Mouse (Mus musculus) ovary, postnatal 36 days (tissue): ENCODE results near the gene Arhgef17.

ENCODE experiments used
- DNase-seq: peaks from one replicate; pipeline ENCODE4 v3.0.0; 2022; ENCODE audit warnings: low spot score, mixed read lengths

Gene Arhgef17

DNA sequence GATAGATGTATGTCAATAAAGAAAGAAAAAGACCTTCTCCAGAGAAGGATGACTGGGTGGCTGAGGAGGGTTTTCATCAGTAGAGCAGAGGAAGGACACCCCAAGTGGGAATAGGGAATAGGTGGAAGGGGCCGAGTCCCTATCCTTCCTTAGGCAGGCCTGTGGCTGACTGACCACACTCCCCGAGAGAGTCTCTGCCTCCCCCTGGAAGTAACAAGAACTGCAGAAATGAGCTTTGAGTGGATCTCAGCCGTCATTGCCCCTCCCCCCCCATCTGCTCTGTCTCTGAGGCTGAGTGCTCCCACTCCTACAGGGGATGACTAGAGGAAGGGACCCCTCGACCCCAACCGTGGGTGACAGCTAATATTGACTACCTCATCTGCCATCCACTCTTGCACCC, 9.3 kb upstream of the Arhgef17 start:
- DNase-seq: no peak

DNA sequence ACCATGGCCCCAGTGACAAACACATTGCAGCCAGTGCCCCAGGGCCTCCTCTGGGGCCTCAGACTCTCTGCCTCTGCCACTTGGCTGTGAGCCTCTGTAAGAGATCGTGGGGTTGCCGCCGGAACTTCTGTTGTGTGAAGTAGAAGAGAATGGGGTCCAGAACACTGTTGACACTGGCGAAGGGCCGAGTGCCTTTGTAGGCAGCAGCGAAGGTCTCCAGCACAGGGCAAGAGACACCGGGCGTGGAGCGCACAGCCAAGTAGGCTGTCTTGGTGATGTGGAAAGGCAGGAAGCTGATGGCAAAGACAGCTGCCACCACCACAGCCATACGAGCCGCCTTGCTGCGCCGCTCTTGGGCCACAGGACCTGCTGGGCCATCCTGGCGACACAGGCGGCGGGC, 6.2 kb upstream of the Arhgef17 start:
- no peak for DNase-seq

DNA sequence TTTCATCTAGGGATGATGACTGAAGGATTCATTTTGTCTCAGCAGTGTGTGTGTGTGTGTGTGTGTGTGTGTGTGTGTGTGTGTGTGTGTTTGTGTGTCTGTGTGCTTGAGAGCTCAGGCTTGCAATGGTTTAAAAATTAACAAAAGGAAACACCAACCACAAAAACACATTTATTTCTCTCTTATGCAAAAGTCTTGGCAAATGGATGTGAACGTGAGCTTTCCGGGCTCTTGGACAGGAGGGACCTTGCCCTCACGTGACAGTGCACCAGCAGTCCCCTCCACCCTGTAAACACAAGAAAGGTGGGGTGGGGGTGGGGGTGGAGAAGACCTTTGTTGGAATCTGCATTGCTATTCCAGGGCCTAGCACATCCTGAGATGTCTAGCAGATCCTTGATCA, 5.6 kb upstream of the Arhgef17 start:
- DNase-seq: no peak

DNA sequence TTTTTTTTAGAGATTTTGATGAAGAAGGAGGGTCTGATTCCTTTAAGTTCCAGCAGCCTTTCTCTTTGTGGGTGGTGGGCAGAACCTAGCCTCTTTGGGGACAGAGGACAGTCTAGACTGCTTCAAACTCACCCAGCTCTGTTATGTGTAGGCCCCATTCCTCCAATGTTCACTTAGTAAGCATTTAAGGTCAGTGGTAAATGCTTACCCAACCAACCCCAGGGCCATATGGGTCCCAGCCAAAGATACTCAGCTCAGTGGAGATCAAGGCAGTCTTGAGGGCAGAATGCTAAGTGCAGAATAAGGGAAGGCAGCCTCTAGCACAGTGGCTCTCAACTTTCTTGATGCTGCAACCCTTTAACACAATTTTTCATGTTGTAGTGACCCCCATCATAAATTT, 1.6 kb upstream of the Arhgef17 start:
- no peak for DNase-seq

DNA sequence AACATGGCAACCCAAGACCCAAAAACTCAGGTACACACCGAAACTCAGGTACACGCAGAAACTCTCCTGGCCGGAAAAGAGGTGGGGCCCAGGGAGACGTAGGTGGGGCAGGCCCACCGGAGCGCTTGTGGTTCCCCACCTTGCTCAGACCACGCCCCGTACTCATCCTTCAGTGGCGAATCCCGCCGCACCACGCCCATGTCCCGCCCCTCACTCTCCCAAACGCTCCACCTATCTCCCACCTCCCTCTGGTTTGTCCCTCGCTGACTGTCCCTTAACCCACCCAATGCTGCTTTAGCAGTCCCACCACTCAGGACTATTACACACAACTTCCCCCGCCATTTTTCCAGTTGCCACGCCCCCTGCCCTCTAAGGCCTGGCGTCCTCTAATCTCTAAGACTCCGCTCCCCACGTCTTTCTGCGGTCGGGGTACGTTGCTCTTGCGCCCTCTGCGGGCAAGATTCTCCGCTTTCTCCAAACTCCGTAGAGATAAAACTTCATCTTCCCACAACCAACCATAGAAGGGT, 637 bp upstream of the Arhgef17 start:
- DNase-seq: peak; percentile 90

DNA sequence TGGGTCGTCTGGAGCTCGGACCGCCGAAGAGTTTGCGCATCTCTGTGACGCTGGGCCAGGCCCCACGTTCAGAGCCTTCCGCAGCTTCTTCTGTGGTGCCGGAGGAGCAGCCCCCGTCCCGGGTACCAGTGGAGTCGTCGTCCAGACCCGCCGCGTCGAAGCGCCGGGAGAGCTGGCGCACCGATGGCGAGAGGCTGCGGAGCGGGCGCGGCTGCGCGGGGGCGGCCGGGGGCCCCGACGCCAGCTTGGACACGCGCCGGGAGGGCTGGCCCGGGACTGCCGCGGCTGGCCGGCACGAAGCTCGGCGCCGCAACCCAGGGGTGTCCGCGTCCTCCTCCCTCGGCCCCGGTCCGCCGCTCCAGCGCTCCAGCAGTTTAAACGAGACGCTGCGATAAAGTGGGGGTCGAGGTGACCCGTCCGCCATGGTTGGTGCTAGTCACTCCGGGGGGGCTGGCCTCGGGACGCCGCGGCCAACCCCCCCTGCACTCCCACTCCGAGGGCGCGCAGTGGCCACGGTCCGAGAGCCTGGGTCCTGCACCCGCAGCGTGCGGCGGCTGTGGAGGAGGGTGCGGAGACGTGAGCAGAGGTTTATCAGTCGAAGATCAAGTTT, 486 bp downstream of the Arhgef17 start:
- peak; percentile 73 for DNase-seq

DNA sequence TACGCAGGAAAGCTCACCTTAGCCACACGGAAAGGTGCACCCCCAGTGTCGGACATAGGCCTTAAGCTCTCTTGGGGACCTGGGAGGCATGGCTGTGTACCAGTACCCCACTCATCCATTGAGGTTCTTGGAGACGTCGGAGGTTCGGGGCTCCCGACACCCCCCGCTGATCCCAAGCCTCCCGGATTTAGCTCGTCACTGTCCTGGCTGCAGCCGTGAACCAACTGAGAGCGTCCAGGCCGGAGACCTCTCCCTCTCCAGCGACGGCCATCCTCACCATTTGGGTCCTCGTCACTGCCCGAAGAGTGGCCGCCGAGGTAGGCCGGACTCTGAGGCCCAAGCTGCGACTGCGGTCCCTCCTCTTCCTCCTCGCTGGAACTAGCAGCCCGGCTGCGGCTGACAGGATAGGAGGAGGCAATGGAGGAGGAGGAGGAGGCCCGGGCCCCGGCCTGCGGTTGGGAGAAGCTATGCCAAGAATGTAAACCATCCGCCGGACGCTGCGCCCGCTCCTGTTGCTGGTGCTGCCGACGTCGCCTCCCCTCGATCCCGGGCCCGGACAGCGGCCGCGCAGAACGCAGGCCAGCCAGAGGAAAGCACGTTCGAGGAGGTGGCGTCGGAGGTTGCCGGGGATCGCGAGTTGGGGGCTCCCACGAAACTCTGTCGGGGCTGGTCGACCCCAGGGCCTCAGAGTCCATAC, 1.1 kb downstream of the Arhgef17 start:
- DNase-seq: peak; percentile 81

DNA sequence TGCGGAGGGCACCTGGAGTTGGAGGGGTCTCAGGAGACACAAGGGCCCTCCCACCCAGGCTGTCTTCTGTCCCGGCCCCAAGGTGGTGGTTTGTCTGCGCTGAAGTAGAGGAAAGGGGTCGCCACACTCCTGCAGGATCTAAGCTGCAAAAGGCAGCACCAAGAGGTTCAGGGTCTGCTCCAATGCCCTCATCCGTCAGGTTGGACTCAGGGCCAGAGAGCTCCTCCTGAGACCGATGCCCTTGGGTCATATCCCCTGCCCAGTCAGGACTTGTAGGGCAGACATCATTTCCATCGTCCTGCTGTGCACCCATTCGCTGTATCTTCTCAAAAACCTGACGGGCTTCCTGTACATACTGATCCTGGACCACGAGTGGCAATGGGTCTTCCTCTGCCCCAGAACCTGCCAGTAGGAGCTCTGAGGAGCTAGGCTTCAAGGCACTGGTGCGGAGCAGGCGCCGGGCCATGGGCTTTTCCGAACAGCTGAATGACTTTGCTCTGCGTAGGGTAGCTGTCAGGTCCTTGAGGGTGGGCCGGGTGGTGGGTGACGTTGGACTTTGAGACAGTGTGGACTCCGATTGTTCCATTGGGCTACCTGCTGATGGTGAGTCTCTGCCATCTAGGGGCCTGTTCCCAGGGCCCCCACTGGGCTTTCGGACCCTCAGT, 2.1 kb downstream of the Arhgef17 start:
- no peak for DNase-seq

DNA sequence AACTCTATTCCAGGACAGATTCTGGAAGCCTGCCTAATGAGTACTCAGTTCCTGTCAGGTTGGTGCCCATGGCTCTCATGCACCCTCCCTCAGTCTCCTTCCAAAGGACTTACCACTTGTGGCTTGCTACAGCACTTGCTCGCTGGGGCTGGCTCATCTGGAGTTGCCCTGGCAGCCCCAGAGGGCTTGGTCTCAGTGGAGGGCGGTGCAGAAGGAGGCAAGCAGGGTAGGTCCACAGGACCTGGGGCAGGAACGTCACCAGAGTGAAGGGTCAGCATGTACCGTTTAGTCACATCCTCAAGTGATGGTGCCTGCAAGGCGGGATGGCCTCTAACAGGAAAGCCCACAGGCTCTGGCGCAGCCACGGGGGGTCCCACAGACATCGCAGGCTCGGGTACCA, 3.5 kb downstream of the Arhgef17 start:
- no peak for DNase-seq

DNA sequence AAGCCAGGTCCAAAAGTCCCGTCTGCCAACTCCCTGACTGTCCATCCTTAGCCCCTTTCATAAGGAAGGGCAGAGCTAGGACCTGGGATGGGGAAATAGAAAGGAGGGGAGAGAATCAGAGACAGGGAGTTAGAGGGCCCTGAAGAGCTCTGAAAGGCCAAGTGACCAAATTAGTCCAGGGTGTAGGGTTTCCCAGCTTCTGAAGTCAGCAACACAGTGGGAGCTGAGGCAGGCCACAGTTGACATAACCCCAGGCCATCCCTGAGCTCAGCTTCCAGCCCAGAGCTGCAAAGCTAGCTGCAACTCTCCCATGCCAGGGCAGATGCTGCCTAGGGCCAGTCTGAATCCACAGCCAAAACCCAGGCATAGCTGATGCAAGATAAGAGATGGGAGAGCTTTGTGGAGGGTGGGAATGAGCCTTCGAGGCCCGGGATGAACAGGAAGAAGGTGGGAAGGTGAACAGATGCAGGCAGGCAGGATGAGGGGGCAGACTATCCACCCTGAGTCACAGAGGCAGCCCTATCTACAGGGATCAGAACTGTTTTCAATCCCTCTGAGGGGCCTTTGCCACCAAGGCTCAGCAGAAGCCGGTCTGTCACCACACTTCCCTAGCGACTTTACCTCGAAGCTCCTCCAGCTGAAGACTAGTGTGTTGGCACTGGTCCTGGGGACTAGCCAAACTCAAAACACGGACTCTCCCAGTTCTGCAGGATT, 4.5 kb downstream of the Arhgef17 start:
- no peak for DNase-seq

DNA sequence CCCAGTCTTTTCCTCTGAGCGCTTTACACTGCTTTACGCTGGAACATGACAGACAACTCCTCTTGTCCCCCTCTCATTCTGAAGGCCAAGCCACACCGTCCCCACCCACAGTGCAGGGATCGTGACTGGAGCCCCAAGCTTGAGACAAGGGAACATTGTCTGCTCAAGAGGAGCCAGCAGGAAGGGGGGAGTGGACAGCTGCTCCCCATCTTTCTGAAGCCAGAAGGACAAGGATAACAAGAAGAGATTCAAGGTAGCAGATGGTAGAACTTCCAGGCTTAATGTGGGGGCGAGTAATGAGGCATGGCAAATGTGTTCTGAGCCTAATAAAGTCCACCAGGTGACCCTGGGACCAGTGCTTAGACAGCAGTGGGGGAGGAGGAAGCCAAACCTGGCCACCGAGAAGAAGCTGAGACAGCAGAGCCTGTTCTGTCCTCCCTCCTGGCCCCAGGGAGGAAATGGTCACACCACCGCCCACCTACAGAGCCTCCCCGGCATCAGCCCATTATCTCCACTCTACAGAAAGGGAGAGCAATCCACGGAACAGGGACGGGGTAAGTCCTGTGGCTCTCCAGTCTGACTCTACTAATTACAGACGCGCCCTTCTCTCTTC, 5.5 kb downstream of the Arhgef17 start:
- no peak for DNase-seq

DNA sequence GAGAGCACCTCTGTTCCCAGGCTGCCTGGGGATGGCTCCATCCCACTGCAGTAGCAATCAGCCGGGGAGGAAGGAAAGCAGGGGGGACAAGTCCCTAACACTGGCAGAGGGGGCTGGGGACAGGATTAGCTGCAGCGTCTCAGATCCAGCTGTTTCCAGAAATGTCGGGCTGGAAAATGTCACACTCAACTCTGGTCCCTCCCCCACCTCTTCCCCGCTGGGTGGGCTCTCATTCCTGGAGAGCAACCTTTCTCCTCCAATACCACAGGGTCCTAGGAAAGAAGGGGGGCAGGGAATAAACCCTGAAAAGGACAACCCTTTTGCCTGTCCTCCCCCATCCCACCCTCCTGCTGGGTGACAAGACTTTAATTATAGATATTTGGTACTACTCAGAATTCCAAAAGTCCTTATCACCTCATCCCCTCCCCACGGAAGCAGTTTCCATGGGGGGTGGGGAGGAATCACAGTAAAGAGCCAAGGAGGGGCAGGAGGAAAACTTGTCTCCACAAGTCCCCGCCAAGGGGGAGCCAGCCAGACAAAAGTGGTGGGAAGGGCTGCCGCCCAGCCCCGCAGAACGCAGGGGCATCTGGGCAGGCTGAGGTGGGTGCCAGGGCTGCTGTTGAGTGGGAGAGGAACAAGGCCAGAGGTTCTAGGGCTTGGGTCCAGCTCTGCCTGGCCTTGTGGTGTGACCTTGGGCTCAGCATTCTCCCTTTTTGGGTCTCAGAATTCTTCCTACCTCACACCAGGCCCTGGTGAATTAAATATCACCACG, 7.0 kb downstream of the Arhgef17 start:
- peak; percentile 64 for DNase-seq

DNA sequence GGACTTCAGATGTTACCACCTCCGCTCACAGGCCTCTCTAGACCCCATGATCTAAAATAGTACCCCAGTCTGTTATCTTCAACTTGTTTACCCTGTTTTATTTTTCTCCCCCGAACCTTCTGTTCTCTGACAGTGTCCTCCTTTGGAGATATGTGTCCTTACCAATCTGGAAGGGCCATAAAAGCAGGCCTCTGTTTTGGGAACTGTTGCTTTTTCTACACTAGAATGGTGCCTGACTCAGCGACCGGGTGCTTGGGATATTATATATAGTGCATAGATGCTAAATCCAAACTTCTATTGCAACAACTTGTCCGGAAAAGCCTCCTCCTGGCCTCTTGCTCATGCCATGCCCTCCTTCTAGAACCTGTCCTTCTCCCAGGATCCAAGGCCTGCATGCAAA, 7.7 kb downstream of the Arhgef17 start:
- DNase-seq: no peak

DNA sequence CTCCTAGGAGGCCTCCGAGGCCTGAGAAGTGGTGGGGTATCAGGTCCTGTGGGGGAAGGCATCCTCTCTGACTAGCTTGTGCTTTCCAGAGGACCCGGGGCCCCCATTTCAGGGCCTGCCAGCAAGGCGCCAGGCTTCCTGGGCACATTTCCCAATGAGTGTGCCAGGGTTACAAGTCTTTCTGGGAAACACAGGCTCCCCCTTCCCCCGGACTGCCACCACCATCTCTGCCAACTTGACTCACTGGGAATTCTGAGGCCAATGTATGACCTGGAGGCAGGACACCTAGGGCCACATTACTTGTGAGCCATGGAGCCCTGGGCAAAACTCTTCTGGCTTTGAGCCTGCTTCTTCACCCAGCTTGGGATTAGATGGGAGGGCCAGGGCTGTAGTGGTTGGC, 9.0 kb downstream of the Arhgef17 start:
- peak; percentile 28 for DNase-seq

DNA sequence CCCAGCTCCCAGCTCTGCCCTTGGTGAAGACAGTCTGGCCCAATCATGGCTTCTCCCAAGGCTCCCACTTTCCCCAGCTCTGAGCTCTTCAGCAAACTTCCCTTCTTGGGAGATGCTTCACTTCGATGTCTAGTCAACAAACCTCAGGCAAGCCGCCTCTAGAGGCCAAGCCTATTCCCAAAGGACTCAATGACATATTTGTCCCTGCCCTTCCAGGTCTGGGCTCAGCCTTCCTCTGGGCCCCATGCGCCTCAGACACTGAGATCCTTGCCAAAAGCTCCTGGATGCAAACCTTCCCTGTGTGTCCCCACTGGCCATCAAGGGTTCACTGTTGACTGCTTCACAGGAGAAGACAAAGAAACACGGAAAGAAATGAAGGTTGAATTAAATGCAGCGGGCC, 10.6 kb downstream of the Arhgef17 start:
- no peak for DNase-seq

DNA sequence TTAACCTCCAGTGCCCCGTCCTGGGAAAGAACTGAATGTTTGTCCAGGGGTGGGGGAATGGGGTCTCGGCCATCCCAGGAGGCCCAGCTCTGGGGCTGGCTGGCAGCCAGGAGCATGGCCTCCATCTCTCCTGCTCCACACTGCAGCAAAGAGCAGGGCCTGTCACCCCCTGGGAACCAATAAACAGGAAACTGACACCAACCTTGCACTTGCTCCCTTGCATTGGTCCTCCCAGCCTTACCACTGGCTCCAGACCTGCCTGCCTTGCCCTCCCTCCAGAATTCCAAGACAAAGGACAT, 12.1 kb downstream of the Arhgef17 start:
- DNase-seq: no peak

DNA sequence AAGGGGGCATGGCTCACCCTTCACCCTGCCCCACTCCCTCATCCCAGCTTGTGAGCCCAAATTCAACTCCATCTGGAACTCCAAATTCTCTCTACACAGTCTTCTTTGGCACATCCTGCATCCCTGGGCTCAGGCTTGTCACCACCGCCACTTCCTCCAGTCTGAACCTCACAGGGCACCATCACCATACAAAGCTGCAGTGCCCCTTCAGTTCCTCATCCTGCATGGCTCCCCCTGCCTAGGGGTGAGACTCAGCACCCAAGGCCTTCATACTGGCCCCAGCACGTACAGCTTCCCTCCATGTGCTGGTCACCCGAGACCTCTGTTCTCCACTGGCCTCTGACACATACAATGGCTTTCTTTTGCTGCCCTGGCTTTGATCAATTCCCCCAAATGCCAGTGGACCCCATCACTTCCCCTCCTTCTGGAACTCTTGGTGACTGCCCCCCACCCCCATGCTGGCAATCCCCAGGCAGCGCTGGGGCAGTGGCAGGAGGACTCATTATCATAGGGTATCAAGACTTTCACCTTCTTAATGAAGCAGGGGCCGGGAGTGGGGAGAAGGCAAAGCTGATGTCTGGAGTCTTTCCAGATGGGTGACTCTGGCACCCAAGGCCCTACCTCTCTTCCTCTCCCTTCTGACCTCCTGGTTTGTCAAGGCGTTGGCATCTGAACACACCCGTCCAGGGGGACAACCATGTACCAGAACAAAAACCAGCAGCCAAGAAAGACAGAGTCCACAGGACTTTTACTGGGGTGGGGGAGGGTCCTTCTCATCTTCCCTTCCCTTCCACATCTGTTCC, 12.7 kb downstream of the Arhgef17 start:
- no peak for DNase-seq

DNA sequence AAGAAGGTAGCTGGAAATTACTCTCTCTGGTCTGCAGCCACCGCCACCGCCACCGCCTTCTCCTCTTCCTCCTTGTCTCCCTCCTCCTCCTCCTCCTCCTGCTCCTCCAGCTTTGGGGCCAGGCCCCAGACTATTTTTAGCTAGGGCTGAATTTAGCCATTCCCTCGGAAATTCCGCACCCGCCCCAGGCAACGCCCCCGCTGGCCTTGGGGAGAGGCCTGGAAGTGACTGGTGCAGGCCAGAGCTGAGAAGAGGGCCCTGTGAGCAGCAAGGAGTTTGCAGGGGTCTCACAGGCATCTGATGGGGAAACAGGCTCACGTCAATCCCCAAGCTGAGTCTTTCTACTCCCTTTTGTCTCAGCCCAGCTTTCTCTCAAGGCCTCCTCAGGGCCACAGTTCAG, 13.7 kb downstream of the Arhgef17 start:
- peak; percentile 79 for DNase-seq

DNA sequence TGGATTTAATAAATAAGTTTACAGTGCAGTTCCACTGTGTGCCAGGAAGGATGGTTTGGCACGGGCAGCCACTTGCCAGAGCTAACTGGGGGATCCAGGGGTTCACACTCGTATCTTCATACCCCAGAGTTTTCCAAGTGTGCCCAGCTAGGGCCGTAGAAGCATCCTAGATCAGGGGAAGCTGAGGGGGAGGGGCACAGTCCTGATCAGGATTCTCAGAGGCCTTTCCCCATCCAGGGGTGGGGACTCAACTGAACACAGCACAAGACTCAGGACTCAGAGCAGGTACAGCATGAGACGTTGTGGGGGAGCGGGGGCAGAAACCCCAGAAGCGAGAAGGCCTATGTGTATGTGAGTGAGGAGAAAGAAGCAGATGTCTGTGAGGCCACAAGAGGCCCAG, 14.2 kb downstream of the Arhgef17 start:
- no peak for DNase-seq

DNA sequence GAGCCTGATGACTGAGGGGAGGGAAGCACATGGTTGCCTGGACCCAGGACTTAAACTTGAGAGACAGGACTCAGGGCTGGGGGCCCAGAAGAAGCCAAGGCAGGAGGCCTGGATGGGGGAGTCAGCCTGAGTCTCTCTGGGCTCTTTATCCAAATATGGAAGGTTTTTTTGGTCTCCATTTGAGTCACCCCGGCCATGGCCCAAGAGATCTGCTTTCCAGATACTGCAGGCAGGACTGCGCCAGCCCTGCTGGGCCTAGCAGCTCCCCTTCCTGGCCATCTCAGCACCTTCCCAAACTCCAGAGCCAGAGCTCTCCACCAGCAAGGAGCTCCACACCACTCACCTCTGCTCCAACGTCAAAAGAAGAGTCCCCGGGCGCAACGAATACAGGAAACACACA, 15.4 kb downstream of the Arhgef17 start:
- peak; percentile 21 for DNase-seq

DNA sequence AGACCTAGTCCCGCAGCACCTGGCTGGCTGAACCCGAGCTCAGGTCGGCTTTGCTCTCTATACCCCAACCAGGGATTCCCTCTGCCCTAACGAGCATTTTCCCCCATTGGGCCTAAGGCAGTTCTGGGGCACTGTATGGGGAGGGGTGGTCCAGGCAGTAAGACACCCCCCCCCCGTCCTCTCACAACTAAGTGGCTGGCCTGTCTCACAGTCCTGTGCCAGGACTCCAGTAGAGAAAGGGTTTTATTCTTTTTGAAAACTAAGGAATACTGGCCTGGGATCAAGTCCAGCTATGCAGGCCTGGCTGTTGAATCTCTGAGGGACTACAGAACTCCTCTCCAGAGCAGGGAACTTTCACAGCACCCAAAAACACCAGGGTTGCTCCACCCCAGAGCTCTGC, 16.7 kb downstream of the Arhgef17 start:
- no peak for DNase-seq
